Mouse (Mus musculus) kidney, postnatal 0 days (tissue): ENCODE measurements around the gene Bcar3. TPM values are rescaled to one million over a fixed set of nuclear protein-coding genes. Genes with fewer than 3 reads are reported as not detected.

ENCODE experiments used
- ATAC-seq: fragments of 200-750 bp; cut with Nextera tagmentation; replicated peaks from 2 replicates; pipeline ENCODE4 v1.8.0; 2017; ENCODE audit warnings: low read depth, moderate number of reproducible peaks, moderate TSS enrichment, moderate library complexity; ENCODE audit not compliant: low FRiP score
- DNase-seq: peaks from one replicate; pipeline ENCODE4 v3.0.0-alpha.2; 2016; ENCODE audit warnings: low spot score
- H3K27ac ChIP-seq: fragments of 300-500 bp; sonication (generic); 2 replicates; pipeline ENCODE4 v1.5.1; 2014; ENCODE audit warnings: mild to moderate bottlenecking
- H3K27me3 ChIP-seq: fragments of 300-500 bp; sonication (generic); 2 replicates; pipeline ENCODE4 v1.6.1; 2014; ENCODE audit warnings: low read length, mixed read lengths; ENCODE audit not compliant: insufficient read depth
- H3K36me3 ChIP-seq: fragments of 300-500 bp; sonication (generic); 2 replicates; pipeline ENCODE4 v1.6.1; 2014; ENCODE audit warnings: low read length, mixed read lengths; ENCODE audit not compliant: insufficient read depth
- H3K4me1 ChIP-seq: fragments of 300-500 bp; sonication (generic); replicated peaks from 2 replicates; pipeline ENCODE4 v1.6.1; 2014; ENCODE audit warnings: antibody characterized with exemption, low read length, mixed read lengths; ENCODE audit not compliant: insufficient read depth
- H3K4me2 ChIP-seq: fragments of 300-500 bp; sonication (generic); 2 replicates; pipeline ENCODE4 v1.6.1; 2014; ENCODE audit warnings: mild to moderate bottlenecking, low read length, moderate library complexity, mixed read lengths
- H3K4me3 ChIP-seq: fragments of 300-500 bp; sonication (generic); replicated peaks from 2 replicates; pipeline ENCODE4 v1.5.1; 2014; ENCODE audit warnings: low read depth, low read length
- H3K9ac ChIP-seq: fragments of 300-500 bp; sonication (generic); 2 replicates; pipeline ENCODE4 v1.6.1; 2014; ENCODE audit warnings: low read depth, low read length
- H3K9me3 ChIP-seq: fragments of 300-500 bp; sonication (generic); replicated peaks from 2 replicates; pipeline ENCODE4 v1.6.1; 2016; ENCODE audit warnings: low read length, inconsistent platforms, mixed read lengths
- CTCF ChIP-seq: IDR thresholded peaks from 2 replicates; pipeline ENCODE4 v1.5.1; 2016; ENCODE audit warnings: antibody characterized with exemption, low read depth, mild to moderate bottlenecking, moderate library complexity
- WGBS: fragments of 180-500 bp; shearing (Covaris S2); extraction: QIAGEN DNeasy Blood & Tissue Kit; methylation state at CpG from one replicate; pipeline ENCODE4 v1.1.7; 2014; 5-methylcytosine and 5-hydroxymethylcytosine counted together
- microRNA counts: library from miRNA; unstranded; fragments of <30 nt; microRNA quantifications from one replicate; lab custom pipeline; 2015
- microRNA-seq: library from miRNA; unstranded; fragments of <30 nt; microRNA quantifications from one replicate; pipeline ENCODE4, GENCODE M21; 2016
- polyA plus RNA-seq: library from polyadenylated mRNA; unstranded; fragments of >200 nt; fragmentation: Nextera tagmentation; extraction: Ambion mirVana; gene quantifications from 2 replicates; pipeline ENCODE4 v1.2.1, GENCODE M21; 2015

Gene Bcar3
- polyA plus RNA-seq, 1 experiment from 2014 or later: 18.8 TPM

- no peak for TF ChIP-seq CTCF
- 0 out of 2 replicates have a peak, but pooled peaks cover 8% of the 10 kb centered on the region for H3K36me3 ChIP-seq
- no peaks in the 10 kb centered on the region for H3K27me3 ChIP-seq
- no peaks in the 10 kb centered on the region for H3K9me3 ChIP-seq
- no peak for ATAC-seq
- no peaks in the 10 kb centered on the region for H3K4me1 ChIP-seq
- DNase-seq: no peak
- no peak overlapping the region for H3K4me2 ChIP-seq
- 69% methylated on average over 4 of the region's 4 CpGs for WGBS
- H3K4me3 ChIP-seq: no peak overlapping the region
- no peak overlapping the region for H3K27ac ChIP-seq
- H3K9ac ChIP-seq: no peak overlapping the region
These were observed 272.6 kb downstream of the Bcar3 start for GRCm38 (mm10) chr3:122566549-122566948.

DNA sequence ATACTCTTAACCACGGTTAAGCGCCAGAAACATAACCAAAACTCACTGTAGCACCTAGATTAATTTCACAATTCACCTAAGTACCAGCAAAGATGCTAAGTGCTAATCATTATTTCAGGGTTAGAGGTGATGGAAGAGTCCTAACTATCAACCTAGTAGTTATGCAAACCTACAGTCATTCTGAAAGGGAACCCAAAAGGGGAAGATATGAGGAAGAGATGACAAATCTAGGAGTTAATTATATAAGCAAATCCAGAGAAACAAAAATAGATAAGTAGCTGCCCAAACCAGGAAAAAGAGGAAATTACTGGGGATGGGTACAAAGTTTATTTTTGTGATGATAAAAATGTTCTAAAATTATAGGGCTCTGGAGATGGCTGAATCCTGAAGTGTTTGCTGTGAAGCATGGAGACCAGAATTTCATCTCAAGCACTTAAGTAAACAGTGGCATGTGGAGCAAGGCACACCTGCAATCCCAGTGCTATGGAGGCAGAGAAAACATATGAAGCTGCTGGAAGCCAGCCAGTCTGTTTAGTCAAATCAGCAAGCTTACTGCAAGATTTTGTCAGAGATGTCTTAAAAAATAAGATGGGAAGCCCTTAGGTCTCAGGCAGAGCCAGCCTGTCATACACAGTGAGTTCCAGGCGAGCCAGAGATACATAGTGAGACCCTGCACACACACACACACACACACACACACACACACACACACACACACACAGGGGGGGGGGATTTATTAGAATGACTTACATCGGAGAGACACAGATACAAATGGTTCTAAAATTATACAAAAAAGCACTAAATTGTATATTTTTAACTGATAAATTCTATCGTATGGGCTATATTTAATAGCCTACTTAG lies 279.7 kb downstream of the Bcar3 start:
- ATAC-seq: no peak
- no peak for TF ChIP-seq CTCF
- Histone ChIP-seq H3K27me3 (no peaks in the 10 kb centered on the region), H3K36me3 (0 out of 2 replicates have a peak, but pooled peaks cover 3% of the 10 kb centered on the region), H3K27ac (no peak overlapping the region), H3K9ac (no peak overlapping the region), H3K4me2 (no peak overlapping the region), H3K4me1 (no peaks in the 10 kb centered on the region), H3K9me3 (0 out of 2 replicates have a peak, but pooled peaks cover 3% of the 10 kb centered on the region), H3K4me3 (no peak overlapping the region)
- no peak for DNase-seq
- 88% methylated on average over 5 of the region's 5 CpGs for WGBS

DNA sequence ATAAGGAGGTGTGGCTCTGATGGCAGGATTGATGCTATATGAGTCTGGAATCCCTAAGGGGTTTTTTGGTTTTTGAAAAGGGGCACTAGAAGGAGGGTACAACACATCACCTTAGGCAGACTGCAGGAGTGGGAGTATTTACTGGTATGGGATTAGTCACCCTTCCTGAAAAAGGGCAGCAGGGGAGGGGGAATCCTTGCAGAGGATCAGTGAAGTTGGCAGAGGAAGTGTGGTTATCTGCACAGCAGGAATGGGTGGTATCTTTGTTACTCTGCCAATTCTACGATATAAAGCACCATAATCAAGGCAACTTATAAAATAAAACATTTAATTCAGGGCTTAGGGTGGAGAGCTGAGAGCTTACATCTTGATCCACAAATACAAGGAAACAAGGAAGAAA lies 281.0 kb downstream of the Bcar3 start:
- Histone ChIP-seq H3K36me3 (0 out of 2 replicates have a peak, but pooled peaks cover 3% of the 10 kb centered on the region), H3K4me2 (no peak overlapping the region), H3K9me3 (0 out of 2 replicates have a peak, but pooled peaks cover 3% of the 10 kb centered on the region), H3K4me1 (no peaks in the 10 kb centered on the region), H3K27ac (no peak overlapping the region), H3K27me3 (no peaks in the 10 kb centered on the region), H3K9ac (no peak overlapping the region), H3K4me3 (no peak overlapping the region)
- DNase-seq (no peak), ATAC-seq (no peak)
- WGBS: 70% methylated on average over 1 of the region's 1 CpGs
- TF ChIP-seq CTCF: no peak

DNA sequence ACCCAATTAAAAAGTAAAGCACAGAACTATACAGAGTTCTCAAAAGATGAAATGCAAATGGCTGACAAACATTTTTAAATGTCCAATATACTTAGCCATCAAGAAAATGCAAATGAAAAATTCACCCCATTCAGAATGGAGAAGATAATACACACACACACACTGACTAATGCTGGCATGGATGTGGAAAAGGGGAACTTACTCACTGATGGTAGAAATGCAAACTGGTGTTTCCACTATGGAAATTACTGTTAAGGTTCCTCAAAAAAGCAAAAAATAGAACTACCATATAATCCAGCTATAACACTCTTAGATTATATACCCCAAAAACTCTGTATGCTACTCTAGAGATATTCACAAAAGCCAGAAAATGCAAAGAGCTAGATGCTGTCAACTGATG lies 283.4 kb downstream of the Bcar3 start:
- H3K4me3 ChIP-seq: no peak overlapping the region
- DNase-seq (no peak), ATAC-seq (no peak)
- H3K4me1 ChIP-seq: no peaks in the 10 kb centered on the region
- no peak overlapping the region for H3K9ac ChIP-seq
- no peak overlapping the region for H3K4me2 ChIP-seq
- H3K9me3 ChIP-seq: 0 out of 2 replicates have a peak, but pooled peaks cover 3% of the 10 kb centered on the region
- H3K36me3 ChIP-seq: 0 out of 2 replicates have a peak, but pooled peaks cover 3% of the 10 kb centered on the region
- TF ChIP-seq CTCF: no peak
- H3K27me3 ChIP-seq: no peaks in the 10 kb centered on the region
- no peak overlapping the region for H3K27ac ChIP-seq

MicroRNAs encoded within 50 kb of the gene (microRNA counts, 519-probe panel; counts per million panel counts)
- 330 counts per million, percentile 68 among the panel's probes with 10 or more counts for microRNA mmu-miR-760 (lab: Ali Mortazavi, UCI)

Small RNA genes within 50 kb of the gene (microRNA-seq; reads per million reads assigned to microRNA genes)
- gene Mir760 (7.0 reads per million, percentile 19 among the genes with 10 or more reads in this experiment), gene Mir7657 (not detected)

Other genes starting within 250 kb of the Bcar3 start
- 1.0 and 1.2 TPM in 2 replicates for gene Abca4, start 249.7 kb upstream of the Bcar3 start, polyA plus RNA-seq
- gene Gclm, start 48.6 kb upstream of the Bcar3 start, polyA plus RNA-seq: 238 and 242 TPM in 2 replicates
- 60.4 and 62.2 TPM in 2 replicates for gene Dnttip2, start 19.7 kb upstream of the Bcar3 start, polyA plus RNA-seq